Mouse (Mus musculus) midbrain, embryonic 14.5 days (tissue): Measurements from ENCODE around the gene Birc5. TPM values are rescaled to one million over a fixed set of nuclear protein-coding genes. Genes with fewer than 3 reads are reported as not detected.
A peak's percentile ranks its signal among the peaks of the same experiment; 100 is the strongest.

ENCODE experiments used
- ATAC-seq: fragments of 200-750 bp; cut with Nextera tagmentation; 2 replicates; pipeline ENCODE4 v1.8.0; 2017; ENCODE audit warnings: moderate number of reproducible peaks, moderate library complexity; ENCODE audit not compliant: low FRiP score, low TSS enrichment
- DNase-seq: peaks from one replicate; pipeline ENCODE4 v3.0.0-alpha.2; 2015
- H3K27ac ChIP-seq: fragments of 300-500 bp; sonication (generic); replicated peaks from 2 replicates; pipeline ENCODE4 v1.5.1; 2014; ENCODE audit warnings: mild to moderate bottlenecking, low read depth, low read length, moderate library complexity
- H3K27me3 ChIP-seq: fragments of 300-500 bp; sonication (generic); 2 replicates; pipeline ENCODE4 v1.6.1; 2014; ENCODE audit warnings: low read length, control low read depth, mixed read lengths; ENCODE audit not compliant: control insufficient read depth, insufficient read depth
- H3K36me3 ChIP-seq: fragments of 300-500 bp; sonication (generic); 2 replicates; pipeline ENCODE4 v1.6.1; 2014; ENCODE audit warnings: low read length, control low read depth; ENCODE audit not compliant: control insufficient read depth, insufficient read depth
- H3K4me1 ChIP-seq: fragments of 300-500 bp; sonication (generic); 2 replicates; pipeline ENCODE4 v1.6.1; 2014; ENCODE audit warnings: mild to moderate bottlenecking, antibody characterized with exemption, low read length, control low read depth; ENCODE audit not compliant: control insufficient read depth, insufficient read depth
- H3K4me2 ChIP-seq: fragments of 300-500 bp; sonication (generic); 2 replicates; pipeline ENCODE4 v1.6.1; 2014; ENCODE audit warnings: mild to moderate bottlenecking, low read length, moderate library complexity
- H3K4me3 ChIP-seq: fragments of 300-500 bp; sonication (generic); replicated peaks from 2 replicates; pipeline ENCODE4 v1.5.1; 2014; ENCODE audit warnings: low read depth, low read length
- H3K9ac ChIP-seq: fragments of 300-500 bp; sonication (generic); replicated peaks from 2 replicates; pipeline ENCODE4 v1.6.1; 2014; ENCODE audit warnings: mild to moderate bottlenecking, low read length, moderate library complexity
- H3K9me3 ChIP-seq: fragments of 300-500 bp; sonication (generic); 2 replicates; pipeline ENCODE4 v1.6.1; 2016; ENCODE audit warnings: low read length, control low read depth, mixed read lengths; ENCODE audit not compliant: control insufficient read depth
- WGBS: fragments of 180-500 bp; shearing (Covaris S2); extraction: QIAGEN DNeasy Blood & Tissue Kit; methylation state at CpG from one replicate; pipeline ENCODE4 v1.1.7; 2014; 5-methylcytosine and 5-hydroxymethylcytosine counted together
- polyA plus RNA-seq: library from polyadenylated mRNA; unstranded; fragments of >200 nt; fragmentation: Nextera tagmentation; extraction: Ambion mirVana; gene quantifications from 2 replicates; pipeline ENCODE4 v1.2.1, GENCODE M21; 2014

Gene Birc5
- polyA plus RNA-seq, 1 experiment from 2014 or later = 50.1 TPM

DNA sequence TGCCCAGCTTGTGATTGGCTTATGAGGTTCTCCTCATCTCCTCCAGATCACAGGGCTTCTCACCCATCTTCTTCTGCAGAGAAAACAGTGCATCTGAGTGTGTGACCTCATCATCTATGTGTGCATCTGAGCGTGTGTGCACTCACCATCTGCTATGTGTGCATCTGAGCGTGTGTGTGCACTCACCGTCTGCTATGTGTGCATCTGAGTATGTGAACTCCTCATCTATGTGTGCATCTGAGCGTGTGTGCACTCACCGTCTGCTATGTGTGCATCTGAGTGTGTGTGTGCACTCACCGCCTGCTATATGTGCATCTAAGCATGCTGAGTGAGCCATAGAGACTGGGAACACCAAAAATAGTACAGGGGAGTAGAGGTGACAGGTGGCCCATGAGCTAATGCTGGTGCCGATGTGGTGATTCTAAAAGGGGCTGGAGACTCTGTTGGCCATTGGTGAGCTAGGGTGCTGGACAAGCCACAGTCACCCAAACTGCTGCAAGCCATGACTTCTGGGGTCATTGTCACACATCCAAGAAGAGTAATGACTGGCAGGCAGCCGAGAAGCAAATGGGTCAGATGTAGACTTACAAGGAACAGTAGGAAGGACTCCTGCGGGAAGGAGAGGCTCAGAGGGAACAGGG is 31.4 kb downstream of the Birc5 start:
- Histone ChIP-seq H3K9me3 (no peaks in the 10 kb centered on the region), H3K9ac (no peak overlapping the region), H3K27me3 (no peaks in the 10 kb centered on the region), H3K4me3 (no peak overlapping the region), H3K27ac (no peak overlapping the region), H3K4me2 (no peak overlapping the region), H3K4me1 (peaks cover 16% of the 10 kb centered on the region), H3K36me3 (no peaks in the 10 kb centered on the region)
- WGBS = 91% methylated on average over 9 of the region's 9 CpGs
- ATAC-seq (no peak), DNase-seq (no peak)

GRCm38 (mm10) chr11:117880977-117881358 is 31.9 kb downstream of the Birc5 start:
- Histone ChIP-seq H3K27me3 (no peaks in the 10 kb centered on the region), H3K4me1 (peaks cover 16% of the 10 kb centered on the region), H3K9me3 (no peaks in the 10 kb centered on the region), H3K27ac (no peak overlapping the region), H3K36me3 (no peaks in the 10 kb centered on the region), H3K4me3 (no peak overlapping the region), H3K4me2 (no peak overlapping the region), H3K9ac (no peak overlapping the region)
- DNase-seq (no peak), ATAC-seq (no peak)
- WGBS = 86% methylated on average over 6 of the region's 6 CpGs

DNA sequence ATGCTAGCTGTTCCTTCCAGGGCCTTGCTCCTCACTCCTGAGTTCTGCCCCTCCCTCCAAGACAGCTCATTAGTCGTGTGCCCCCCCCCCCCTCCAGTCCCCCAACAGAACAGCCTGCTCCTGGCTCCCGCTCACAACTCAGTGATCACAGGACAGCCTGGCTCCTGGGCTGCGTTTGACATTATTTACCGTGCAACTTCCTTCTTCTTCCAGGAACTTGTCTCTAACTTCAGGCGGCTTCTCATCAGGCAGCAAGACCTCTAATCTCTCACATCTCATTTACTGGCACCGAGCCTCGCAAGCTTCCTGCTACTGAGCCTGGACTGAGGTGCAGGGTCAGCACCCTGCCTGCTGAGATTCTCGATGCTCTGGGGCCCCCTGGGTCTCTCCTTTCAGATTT is 32.7 kb downstream of the Birc5 start:
- Histone ChIP-seq H3K9ac (no peak overlapping the region), H3K9me3 (no peaks in the 10 kb centered on the region), H3K4me2 (no peak overlapping the region), H3K4me1 (peaks cover 16% of the 10 kb centered on the region), H3K36me3 (no peaks in the 10 kb centered on the region), H3K4me3 (no peak overlapping the region), H3K27me3 (no peaks in the 10 kb centered on the region), H3K27ac (no peak overlapping the region)
- DNase-seq = no peak
- no peak for ATAC-seq
- 12% methylated on average over 8 of the region's 8 CpGs for WGBS

GRCm38 (mm10) chr11:117882208-117882607 is 33.2 kb downstream of the Birc5 start:
- Histone ChIP-seq H3K9ac (no peak overlapping the region), H3K27me3 (no peaks in the 10 kb centered on the region), H3K36me3 (no peaks in the 10 kb centered on the region), H3K4me1 (peaks cover 16% of the 10 kb centered on the region), H3K9me3 (no peaks in the 10 kb centered on the region), H3K4me3 (no peak overlapping the region), H3K4me2 (no peak overlapping the region), H3K27ac (no peak overlapping the region)
- WGBS = 61% methylated on average over 1 of the region's 1 CpGs
- no peak for ATAC-seq
- no peak for DNase-seq

DNA sequence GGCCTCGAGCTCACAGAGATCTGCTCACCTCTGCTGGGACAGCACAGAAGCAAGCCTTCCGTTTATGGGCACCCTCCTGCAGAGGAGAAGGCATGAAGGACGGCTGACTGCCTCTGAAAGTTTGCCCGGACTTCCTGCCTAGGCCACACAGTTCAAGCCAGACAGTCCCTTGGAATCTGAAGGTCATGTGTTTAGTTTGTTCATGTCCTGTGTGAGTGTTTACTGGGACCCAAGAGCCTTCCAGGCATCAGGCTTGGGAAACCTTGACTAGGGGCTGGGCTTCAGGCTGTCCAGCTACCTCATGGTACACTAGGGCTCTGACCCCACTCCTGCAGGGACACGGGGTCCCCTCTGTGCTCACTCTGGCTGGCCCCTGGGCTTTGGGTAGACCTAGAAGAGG is 36.9 kb downstream of the Birc5 start:
- ATAC-seq (no peak), DNase-seq (no peak)
- Histone ChIP-seq H3K4me3 (no peak overlapping the region), H3K4me2 (no peak overlapping the region), H3K4me1 (peaks cover 32% of the 10 kb centered on the region), H3K9me3 (no peaks in the 10 kb centered on the region), H3K36me3 (no peaks in the 10 kb centered on the region), H3K27me3 (no peaks in the 10 kb centered on the region), H3K9ac (no peak overlapping the region), H3K27ac (no peak overlapping the region)
- WGBS = 56% methylated on average over 5 of the region's 5 CpGs

DNA sequence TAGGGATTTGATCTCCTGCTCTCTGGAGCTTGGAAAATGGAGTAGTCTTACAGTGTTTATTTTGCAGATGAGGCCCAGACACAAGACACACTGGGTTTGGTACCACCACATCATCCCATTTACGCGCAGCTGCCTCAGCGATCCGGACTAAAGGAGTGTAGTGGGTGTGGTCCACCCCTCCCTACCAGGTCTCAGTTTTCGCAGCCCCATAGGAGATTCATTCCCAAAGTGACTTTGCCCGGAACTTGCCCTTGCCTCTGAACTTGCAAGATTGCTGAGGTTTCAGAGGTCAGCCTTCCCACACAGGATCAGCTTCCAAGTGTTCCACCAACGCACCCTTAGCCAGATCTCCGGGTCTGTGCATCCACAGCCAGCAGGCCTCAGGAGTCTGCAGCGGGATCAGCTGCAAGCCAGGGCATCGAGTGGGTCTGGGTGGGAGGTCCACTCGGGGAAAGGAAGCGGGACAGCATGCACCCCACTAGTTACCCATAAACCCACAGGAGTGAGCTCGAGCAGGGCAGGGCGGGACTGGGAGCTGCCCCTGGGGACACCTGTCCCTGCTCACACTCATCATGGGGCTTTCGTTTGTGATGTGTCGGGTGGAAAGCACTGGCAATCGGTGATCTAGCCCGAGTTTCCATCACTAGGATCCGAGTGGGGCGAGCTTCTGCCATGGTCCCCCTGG is 39.3 kb downstream of the Birc5 start:
- peak overlapping the region; percentile 45 for H3K9ac ChIP-seq
- WGBS = 23% methylated on average over 20 of the region's 20 CpGs
- H3K27ac ChIP-seq = no peak overlapping the region; the same call in 1 of the 2 replicates
- H3K9me3 ChIP-seq = no peaks in the 10 kb centered on the region
- H3K36me3 ChIP-seq = no peaks in the 10 kb centered on the region
- no peak overlapping the region for H3K4me3 ChIP-seq
- peaks cover 33% of the 10 kb centered on the region for H3K4me1 ChIP-seq
- H3K4me2 ChIP-seq = peak overlapping the region; percentile 50
- no peak for DNase-seq
- ATAC-seq = no peak
- H3K27me3 ChIP-seq = no peaks in the 10 kb centered on the region

- peak overlapping the region; percentile 45 for H3K9ac ChIP-seq
- ATAC-seq = peak; percentile 48; the same call in 1 of the 2 replicates
- peak overlapping the region; percentile 50 for H3K4me2 ChIP-seq
- under 1% methylated on average over 33 of the region's 33 CpGs for WGBS
- peak overlapping the region; percentile 19; the same call in 1 of the 2 replicates for H3K4me3 ChIP-seq
- no peaks in the 10 kb centered on the region for H3K27me3 ChIP-seq
- peak overlapping the region; percentile 49 for H3K27ac ChIP-seq
- H3K36me3 ChIP-seq = no peaks in the 10 kb centered on the region
- peaks cover 33% of the 10 kb centered on the region for H3K4me1 ChIP-seq
- no peaks in the 10 kb centered on the region for H3K9me3 ChIP-seq
- peak; percentile 67 for DNase-seq
These were observed 40.1 kb downstream of the Birc5 start for GRCm38 (mm10) chr11:117888853-117889822.

DNA sequence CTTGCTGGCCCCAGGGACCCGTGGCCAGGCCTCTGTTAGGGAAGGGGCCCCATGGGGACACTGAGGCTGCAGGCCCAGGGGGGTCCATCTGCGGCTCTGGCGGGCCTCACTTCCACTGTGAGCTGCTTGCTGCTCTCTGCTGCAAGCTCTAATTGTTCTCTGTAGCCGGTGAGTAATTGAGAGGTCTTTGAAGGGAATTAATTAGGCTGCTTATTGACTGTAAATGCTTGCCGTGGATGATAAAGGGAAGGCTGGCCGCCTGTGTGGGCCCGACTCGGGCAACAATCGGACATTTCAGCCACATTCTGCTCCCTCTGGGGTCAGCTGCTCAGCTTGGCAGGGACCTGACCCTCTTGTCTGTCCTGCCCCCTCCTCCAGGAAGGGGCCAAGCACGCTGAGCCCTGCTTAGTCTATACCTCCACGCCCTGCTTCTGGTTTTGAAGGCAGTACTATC is 40.9 kb downstream of the Birc5 start:
- H3K27me3 ChIP-seq = no peaks in the 10 kb centered on the region
- H3K36me3 ChIP-seq = no peaks in the 10 kb centered on the region
- WGBS = 2% methylated on average over 11 of the region's 11 CpGs
- H3K4me3 ChIP-seq = no peak overlapping the region
- peak overlapping the region; percentile 50 for H3K4me2 ChIP-seq
- H3K4me1 ChIP-seq = peaks cover 33% of the 10 kb centered on the region
- DNase-seq (peak; percentile 62), ATAC-seq (peak; percentile 51; the same call in 1 of the 2 replicates)
- peak overlapping the region; percentile 49 for H3K27ac ChIP-seq
- H3K9me3 ChIP-seq = no peaks in the 10 kb centered on the region
- H3K9ac ChIP-seq = peak overlapping the region; percentile 45; the same call in 1 of the 2 replicates
